Mouse (Mus musculus) inflammation-experienced regulatory T-cells, adult 16 weeks (primary cell): ENCODE measurements around the gene Gm3424. TPM values are rescaled to one million over a fixed set of nuclear protein-coding genes. Genes with fewer than 3 reads are reported as not detected.

Source experiments
- polyA plus RNA-seq: library from polyadenylated mRNA; unstranded; fragments of 100-300 nt; shearing (Covaris generic); gene quantifications from one replicate; pipeline ENCODE4 v1.2.1, GENCODE M21; 2017

The Gm3424 gene
- not detected for polyA plus RNA-seq

DNA sequence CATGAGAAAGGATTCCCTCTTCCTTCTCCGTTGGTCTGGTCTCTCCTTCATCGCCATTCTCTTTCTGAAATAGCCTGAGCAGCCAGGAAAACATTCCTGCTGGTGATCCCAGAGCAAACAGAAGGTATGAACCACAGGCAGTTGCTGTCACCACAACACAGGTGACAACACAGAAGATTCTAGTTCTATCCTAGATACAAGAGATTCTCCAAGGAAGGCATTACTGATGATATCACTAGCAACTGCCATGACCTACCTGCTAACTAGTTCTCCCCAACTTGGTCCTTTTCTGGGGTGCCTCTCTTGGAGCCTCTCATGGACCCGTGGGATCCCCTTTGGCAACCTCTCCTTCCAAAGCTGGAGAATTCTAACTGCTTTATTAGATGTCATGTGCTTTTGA lies at the start of gene Gm3424:
Gene Gm3424 (minus strand): TSS at position 101 of the 400 bp plus-strand sequence.

GRCm38 (mm10) chr14:5807882-5808281 lies 22.2 kb downstream of the Gm3424 start, which contains the start of gene Gm3383:
Gene Gm3383, minus strand, starts transcription at chr14:5807982.

Other genes with a start within 250 kb of the Gm3424 start
- not detected for gene Gm8265, start 197.3 kb downstream of the Gm3424 start, polyA plus RNA-seq
- gene Gm9603, start 142.9 kb downstream of the Gm3424 start, polyA plus RNA-seq = not detected
- not detected for gene Gm3373, start 88.8 kb downstream of the Gm3424 start, polyA plus RNA-seq
- 6.4 TPM for gene Gm3383, start 22.3 kb downstream of the Gm3424 start, polyA plus RNA-seq
- 2.5 TPM for gene Gm8237, start 50.1 kb upstream of the Gm3424 start, polyA plus RNA-seq
- 4.5 TPM for gene Gm3248, start 131.4 kb upstream of the Gm3424 start, polyA plus RNA-seq
- gene Gm3453, start 148.8 kb upstream of the Gm3424 start, polyA plus RNA-seq = not detected
- gene Gm6337, start 227.9 kb upstream of the Gm3424 start, polyA plus RNA-seq = not detected